Mouse (Mus musculus) testis, adult 2 months (tissue): ENCODE data around the gene Tmtc1.

Source experiments
- CTCF ChIP-seq: fragments of 200-500 bp; IDR thresholded peaks from 2 replicates; pipeline ENCODE4 v1.5.1; 2012; ENCODE audit warnings: low read depth, mild to moderate bottlenecking, inconsistent platforms, low read length, moderate library complexity; ENCODE audit not compliant: control insufficient read depth, insufficient read depth, insufficient replicate concordance
- POLR2A ChIP-seq: fragments of 200-500 bp; IDR thresholded peaks from 2 replicates; pipeline ENCODE4 v1.6.1; 2012; ENCODE audit warnings: low read depth, mild to moderate bottlenecking, inconsistent platforms, low read length, moderate library complexity; ENCODE audit not compliant: control insufficient read depth

- TF ChIP-seq CTCF, result no peak
- no peak for TF ChIP-seq POLR2A
These were observed 52.0 kb downstream of the Tmtc1 start for GRCm38 (mm10) chr6:148392147-148392546.
